Mouse (Mus musculus): Measurements from ENCODE around the gene Flad1.

DNA sequence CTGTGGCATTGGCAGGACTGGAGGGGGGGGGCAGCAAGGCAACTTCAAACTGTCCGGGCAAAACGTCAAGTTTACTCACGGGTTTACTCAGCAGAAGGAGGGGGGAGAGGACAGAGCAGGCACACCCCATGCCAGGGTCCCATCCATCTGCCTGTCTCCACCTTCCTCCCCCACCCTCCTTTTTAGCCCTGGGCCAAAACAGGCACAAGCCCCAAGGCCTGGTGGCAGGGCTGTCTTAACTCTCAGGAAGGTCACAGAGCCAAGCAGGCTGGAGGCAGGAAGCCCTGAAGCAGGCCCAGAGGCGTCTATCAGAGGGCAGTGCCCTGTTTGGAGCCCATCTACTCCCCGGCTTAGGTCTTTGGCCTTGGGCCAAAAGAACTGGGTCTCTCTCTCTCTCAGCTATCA lies 21.6 kb downstream of the Flad1 start:
- TF ChIP-seq ZC3H11A (IDR thresholded peaks at IDR 0.05; ENCODE audit: borderline replicate concordance, low read depth, low read length) (no peak), HCFC1 (IDR thresholded peaks at IDR 0.05; ENCODE audit: borderline replicate concordance, insufficient read depth, low read length) (no peak), ZNF384 (IDR thresholded peaks at IDR 0.05; ENCODE audit: low read depth, low read length) (no peak), CHD2 (IDR thresholded peaks at IDR 0.05; ENCODE audit: low read depth, low read length) (no peak), MAFK (IDR thresholded peaks at IDR 0.05; ENCODE audit: insufficient read depth, low read depth, low read length) (no peak)

Data from ES-E14 (cell line).